Mouse (Mus musculus): ENCODE measurements around the gene Ell.
A peak's percentile ranks its signal among the peaks of the same experiment; 100 is the strongest.

Gene Ell

DNA sequence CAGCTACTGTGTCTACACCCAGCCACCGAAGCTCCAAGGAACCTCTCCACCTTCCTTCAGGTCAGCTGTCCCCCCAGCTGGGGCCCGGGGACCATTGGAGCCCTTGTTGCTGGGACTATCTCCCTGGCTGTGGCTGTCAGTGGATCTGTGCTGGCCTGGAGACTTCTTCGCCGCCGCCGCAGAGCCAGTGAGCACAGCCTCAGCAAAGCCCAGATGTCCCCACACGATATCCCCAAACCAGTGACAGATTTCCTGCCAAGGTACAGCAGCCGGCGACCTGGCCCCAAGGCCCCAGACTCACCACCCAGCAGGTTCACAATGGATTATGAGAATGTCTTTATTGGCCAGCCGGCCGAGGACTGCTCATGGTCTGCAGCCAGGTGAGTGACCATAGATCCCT, 78.7 kb downstream of the Ell start:
- no peak for DNase-seq

DNA sequence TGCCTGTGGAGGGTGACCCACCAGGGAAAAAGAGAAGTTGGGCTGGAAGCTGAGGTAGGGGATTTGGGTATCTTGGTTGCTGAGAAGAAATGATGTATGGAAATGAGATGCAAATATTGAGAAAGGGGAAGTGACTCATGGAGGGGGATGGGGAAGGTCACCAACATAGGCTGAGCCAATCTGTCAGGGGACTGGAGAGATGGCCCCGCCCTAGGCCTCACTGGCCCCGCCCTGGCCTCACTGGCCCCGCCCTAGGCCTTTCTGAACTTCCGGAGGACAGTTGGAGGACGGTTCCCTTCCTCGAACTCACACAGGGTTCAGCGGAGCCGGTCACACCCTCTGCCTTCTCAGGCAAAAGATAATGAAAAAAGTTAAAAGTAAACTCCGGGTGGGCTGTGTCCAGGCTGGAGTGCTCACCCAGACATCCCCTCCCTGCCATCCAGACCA, 79.7 kb downstream of the Ell start:
- peak; percentile 98 for DNase-seq

DNA sequence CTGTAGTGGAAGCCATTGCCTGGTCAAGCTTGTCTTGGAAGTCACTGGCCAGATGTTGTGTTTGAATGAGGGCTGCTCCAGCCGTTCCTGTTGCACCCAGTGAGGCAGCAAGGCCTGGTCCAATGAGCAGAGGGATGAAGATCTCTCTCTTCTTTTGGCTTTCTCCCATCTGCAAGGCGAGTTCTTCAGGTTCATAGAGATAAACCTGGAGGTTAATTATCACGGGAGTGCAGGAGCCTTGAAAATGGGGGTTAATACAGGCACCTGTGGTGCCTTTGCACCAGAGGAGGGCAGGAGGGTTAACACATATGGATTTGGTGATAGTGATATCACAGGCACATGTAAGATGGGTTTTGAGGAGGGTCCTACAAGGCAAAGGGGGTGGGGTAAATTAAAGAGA, 83.0 kb downstream of the Ell start:
- no peak for DNase-seq

DNA sequence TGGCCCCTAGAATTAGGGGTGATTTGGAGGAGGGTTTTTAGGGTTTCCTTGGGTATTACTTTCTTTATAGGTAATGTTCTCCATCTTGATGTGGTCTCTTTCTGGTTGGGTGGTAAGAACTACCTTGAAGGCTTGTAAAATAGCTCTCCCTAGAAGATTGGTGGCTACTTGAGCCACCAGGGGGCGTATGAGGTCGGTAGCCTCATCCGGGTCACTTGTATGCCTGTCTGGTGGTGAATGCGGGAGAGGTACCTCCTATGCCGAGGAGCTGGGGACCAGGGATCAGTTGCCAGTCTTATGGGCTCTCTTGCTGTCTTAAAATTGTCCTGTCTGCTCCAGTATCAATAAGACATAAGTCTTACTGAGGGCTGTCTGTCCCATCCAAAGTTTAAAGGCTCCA, 85.8 kb downstream of the Ell start:
- DNase-seq, result no peak

DNA sequence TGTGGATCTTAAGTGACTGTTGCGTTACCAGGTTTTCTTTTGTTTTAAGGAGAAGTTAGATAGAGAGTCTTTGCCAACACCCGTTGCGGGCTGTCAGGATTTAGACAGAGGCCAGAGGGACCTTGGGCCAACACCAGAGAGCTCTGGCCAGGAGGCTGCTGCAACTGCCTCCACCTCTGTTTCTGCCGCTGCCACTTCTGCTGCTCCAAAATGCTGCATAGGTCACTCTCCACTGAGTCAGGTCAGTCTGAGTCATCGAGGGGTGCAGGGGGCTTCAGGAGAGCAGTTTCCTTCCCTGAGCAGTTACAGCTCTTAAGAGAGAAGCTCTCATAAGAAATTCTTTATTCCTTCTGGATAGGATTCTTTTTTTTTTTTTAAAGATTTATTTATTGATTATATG, 87.8 kb downstream of the Ell start:
- DNase-seq, result no peak

DNA sequence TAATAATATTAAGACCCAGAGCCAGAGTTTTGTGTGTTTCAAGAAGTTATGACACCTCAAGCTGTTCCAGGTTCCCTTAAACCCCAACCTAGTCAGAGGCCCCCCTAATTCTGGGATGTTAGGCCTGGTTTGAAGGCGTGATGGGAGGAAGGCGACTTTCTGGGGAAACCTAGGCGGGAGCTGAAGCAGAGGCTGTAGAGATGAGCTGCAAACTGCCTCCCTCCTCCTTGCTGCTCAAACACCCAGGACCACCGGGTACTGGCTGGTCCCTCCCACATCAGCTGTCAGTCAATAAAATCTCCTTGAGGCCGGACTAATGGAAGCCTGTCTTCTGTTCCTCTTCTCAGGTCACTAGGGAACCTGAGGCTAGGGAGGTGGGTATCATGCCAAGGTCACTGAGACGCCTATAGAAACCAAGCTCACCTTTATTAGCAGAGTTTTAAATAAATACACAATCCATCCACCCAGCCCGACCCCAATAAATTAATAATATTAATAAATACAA, 89.8 kb downstream of the Ell start:
- peak; percentile 92 for DNase-seq

DNA sequence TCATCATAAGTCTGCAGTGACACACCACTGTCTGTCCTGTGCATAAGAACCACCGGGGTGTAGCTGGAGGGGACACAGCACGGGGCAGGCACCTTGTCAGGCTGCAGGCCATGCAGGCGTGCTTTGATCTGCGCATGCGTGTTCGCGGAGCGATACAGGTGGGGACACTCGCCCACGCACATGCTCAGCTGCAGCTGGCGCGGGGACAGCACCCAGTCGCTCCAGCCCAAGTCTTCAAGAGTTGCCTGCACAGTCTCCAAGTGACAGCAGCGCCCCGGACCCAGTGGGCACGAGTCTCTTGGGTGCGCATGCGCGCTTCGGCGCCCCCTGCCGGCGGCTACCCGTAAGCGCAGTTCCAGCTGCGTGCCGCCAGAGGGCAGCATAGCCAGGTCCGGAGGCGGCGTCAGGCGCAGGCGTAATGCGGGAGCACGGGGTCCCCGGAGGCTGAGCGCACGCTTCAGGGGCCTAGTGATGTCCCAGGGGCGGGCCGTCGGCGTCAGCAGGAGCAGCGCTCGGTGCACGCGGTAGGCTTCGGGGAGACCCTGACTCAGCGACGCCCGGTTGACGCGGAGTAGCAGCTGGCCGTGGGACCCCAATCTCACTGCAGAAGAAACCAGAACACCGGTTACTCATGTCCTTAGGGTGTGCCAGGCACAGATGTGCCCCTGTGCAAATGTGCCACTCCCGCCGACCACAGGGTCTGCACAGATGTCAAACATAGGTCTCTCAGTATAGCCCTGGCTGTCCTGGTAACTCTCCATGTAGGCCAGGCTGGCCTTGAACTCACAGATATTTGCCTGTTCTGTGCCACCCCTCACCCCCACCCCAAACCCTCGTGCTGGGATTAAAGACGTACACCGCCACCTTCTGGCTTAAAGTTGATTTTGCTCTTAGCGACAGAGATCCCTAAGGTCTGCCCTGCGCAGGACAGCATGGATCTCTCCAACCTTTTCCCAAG, 90.6 kb downstream of the Ell start:
- peak; percentile 99 for DNase-seq

DNA sequence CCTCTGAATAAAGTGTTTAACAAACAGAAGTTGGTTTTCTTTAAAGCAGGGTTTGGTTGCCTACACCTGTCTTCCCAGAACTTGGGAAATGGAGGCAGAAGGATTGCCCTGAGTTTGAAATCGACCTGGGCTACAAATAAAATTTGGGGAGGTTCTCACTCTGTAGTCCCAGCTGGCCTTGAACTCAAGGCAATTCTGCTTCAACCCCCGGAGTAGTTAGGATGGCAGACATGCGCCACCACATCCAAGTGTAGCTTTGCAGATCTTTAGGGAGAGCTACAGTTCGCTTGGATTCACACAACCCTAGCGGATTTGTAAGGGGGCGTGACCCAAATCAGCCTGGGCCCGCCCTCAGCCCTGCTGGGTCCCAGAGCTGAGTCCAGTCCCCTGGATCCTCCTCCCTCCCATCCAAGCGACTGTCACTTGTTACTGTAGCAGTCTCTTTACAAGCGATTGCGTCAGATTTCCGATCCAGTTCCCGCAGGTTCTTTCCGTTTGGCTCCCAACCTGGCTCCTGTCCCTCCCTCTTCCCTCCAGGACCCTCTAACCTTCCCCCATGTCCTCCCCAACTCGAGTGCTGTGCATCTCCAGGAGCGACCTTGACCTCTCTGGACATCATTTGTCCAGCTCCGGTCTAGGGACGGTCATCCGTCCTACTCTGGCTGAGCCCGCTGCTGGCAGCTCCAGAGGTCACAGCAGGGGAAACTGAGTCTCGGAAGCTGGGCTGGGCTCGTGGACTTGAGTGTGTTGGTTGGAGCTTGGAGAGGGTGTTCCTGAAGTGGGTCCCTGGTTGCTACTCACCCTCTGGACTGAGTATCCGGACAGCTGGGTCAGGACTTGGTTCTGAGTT, 91.5 kb downstream of the Ell start:
- DNase-seq, result peak; percentile 98

DNA sequence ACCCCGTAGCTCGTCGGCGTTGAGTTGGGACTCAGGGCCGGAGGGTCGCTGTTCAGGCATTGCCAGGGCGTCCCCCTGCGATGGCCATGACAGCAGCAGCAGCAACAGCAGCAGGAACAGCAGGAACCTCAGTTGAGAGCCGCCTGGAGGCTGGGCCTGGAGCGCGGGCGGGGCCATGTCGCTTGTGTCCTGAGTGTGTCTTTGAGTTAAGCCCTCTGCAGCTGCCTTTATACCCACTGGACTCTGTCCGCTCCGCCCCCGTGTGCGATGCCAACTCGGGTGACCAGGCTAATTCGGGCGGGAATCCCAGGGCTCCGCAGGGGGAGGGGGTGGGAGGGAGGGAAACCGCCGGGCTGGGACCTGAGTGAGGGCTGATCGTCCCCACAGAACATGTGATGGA, 92.2 kb downstream of the Ell start:
- peak; percentile 96 for DNase-seq

DNA sequence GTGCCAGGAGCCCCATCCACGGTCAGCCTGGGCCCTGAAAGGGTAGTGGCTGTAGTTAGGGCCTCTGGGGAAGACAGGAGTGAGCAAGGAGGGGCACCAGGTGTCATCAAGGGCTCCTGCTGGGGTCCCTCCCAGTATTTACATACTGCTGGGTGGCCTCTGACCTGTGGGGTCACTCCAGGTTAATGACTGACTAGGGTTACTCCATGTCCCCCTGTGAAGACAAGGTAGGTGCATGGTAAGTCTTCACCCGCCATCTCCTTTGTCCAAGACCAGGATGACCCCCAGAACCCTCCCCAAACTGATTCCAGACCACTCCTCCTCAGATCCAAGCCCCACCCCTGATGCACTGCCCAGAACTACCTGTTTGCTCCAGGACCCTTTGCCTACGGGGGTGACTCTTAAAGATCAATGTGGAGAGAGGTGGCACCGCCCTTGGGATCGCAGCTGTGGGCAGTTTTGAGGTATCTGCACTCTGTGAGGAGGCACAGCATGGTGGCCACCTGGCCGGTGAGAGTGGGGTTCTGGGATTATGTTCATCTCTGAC, 93.2 kb downstream of the Ell start, which contains the start of gene Gdf15:
Gdf15 (minus strand) TSS at position 111 of the 547 bp plus-strand sequence.
- no peak for DNase-seq

DNA sequence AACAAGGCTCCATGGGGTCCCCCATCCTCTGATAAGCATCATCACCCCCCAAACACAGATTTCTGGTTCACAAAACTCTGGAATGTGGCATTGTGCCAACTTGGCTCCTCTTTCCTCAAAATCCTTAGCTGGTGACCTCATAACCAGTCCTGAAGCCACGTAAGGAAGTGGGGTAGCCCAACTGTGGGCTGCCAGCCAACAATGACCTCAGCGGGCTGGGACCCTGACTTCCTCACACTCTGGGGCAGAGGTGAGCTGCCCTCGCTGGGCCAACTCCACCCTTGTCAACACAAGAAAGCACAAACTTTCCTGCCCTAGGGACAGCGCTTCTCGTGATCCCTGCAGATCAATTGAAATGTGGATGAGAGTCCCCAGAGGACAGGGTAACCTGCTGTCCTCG, 94.8 kb downstream of the Ell start:
- peak; percentile 98 for DNase-seq

DNA sequence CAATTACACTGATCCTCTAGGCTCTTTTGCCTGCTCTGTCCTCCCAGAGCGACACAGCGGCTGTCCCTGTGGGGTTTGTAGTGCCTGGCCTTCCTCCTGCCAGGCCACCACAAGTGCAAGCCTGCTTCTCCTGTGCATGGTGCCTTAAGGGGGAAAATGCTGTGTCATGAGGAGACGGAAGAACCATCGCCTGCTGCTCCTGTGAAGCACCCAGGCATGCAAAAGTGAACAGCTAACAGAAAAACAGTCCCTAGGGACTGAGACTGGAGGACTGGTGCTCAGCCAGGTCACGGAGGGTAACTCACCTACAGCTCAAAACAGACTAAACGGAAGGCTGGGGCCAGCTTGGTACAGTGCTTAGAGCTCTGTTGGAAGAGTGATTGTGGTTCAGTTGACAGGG, 96.3 kb downstream of the Ell start:
- DNase-seq, result peak; percentile 92

DNA sequence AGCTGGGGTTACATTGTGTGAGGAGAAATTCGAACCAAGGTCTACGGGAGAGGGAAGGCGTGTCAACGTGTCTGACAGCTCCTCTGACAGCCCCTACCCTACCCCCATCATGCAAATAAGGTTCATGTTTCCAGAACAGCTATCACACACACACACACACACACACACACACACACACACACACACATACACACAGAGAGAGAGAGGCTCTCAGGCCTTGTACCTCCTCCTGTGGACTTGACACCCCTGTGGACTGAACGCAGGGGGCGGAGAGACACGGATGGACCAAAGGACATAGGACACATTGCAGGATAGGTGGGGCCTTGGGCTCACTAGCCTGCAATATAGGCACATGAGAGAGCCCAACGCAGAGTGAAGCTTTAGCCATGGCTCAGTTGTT, 97.6 kb downstream of the Ell start:
- no peak for DNase-seq

DNA sequence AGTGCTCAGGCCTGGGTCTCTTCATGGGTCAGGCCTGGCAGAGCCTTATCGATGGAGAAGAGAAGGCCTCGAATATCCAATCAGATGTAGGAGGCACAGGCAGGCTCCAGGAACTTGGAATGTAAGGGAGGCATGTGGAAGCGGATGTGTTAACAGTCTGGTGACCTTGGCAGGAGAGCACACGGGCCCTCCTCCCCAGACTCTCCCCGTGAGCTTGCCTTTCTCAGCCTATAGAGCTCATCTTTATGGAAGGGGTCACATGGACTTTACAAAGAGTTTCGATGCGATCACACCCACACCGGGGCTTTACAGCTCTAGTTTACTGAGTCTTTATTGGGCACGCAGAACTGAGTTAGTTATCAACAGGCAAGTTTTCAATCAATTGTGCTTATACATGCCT, 99.5 kb downstream of the Ell start:
- no peak for DNase-seq

Measured in heart, adult 11 months (tissue).